Mouse (Mus musculus): ENCODE results near the gene Rtn4rl2.

- TF ChIP-seq E2F4 (IDR thresholded peaks at IDR 0.05; ENCODE audit: insufficient read depth) (no peak), POLR2AphosphoS2 (IDR thresholded peaks at IDR 0.05; ENCODE audit: insufficient read length, low read depth) (no peak), USF1 (IDR thresholded peaks at IDR 0.05; ENCODE audit: low read depth) (no peak), POLR2A (IDR thresholded peaks at IDR 0.05; ENCODE audit: insufficient read length, low read depth) (no peak), MAX (IDR thresholded peaks at IDR 0.05; ENCODE audit: low read depth) (no peak), MYOD1 (IDR thresholded peaks at IDR 0.05; ENCODE audit: control insufficient read depth in 1 of 3, insufficient read length in 2 of 3, low read depth in 2 of 3) (no peak), MYOG (IDR thresholded peaks at IDR 0.05; ENCODE audit: control insufficient read depth in 1 of 3, insufficient read depth in 1 of 3, insufficient read length in 2 of 3, low read depth in 2 of 3) (no peak)
These were observed 28.0 kb downstream of the Rtn4rl2 start for GRCm38 (mm10) chr2:84858551-84858950.

All from myocyte (in vitro differentiated cells).